10 mouse cellular contexts compared by ENCODE assay signal in genomic region chr8:121935341-121936294, GRCm38 (mm10). TPM values are rescaled to one million over a fixed set of nuclear protein-coding genes. Genes with fewer than 3 reads are reported as not detected.
DNase-seq lines count a peak whose midpoint lies in the region; ATAC-seq and TF ChIP-seq lines count a peak whose summit lies in the region.
"Had no signal": no experiment of that assay in that cellular context is flagged by ENCODE, and none has a peak within 500 bp of the region (broad histone marks: within the 10 kb centered on the region; RNA-seq: fewer than 3 reads in every experiment).

No protein-coding gene starts in this region.

- no peak for DNase-seq in heart, adult 2 months
- DNase-seq in heart, embryonic 10.5 days (ENCODE audit: low spot score): no peak
- peak; percentile 93 for DNase-seq in MN1 (ENCODE audit: low spot score)
- peak; percentile 30 for DNase-seq in embryonic facial prominence, embryonic 10.5 days (ENCODE audit: low spot score)
- DNase-seq in kidney, postnatal 4 days: peak; percentile 58 to 66
- no peak for DNase-seq in thymus, postnatal 10 days (ENCODE audit: low spot score in 2 of 2)

- H3K36me3 ChIP-seq in heart, adult 2 months (ENCODE audit: control insufficient read depth, insufficient read depth, low read length): no peaks in the 10 kb centered on the region
- H3K36me3 ChIP-seq in heart, embryonic 10.5 days: no peaks in the 10 kb centered on the region
- H3K36me3 ChIP-seq in embryonic facial prominence, embryonic 10.5 days (replicated peaks): no peaks in the 10 kb centered on the region
- H3K36me3 ChIP-seq in midbrain, embryonic 12.5 days: no peaks in the 10 kb centered on the region
- H3K36me3 ChIP-seq: stomach, embryonic 15.5 days had no signal

- no peak overlapping the region for H3K4me3 ChIP-seq in heart, adult 2 months
- H3K4me3 ChIP-seq in heart, embryonic 10.5 days: no peak overlapping the region
- H3K4me3 ChIP-seq in embryonic facial prominence, embryonic 10.5 days: no peak overlapping the region
- no peak overlapping the region for H3K4me3 ChIP-seq in midbrain, embryonic 12.5 days
- H3K4me3 ChIP-seq: stomach, embryonic 15.5 days had no signal

- H3K9ac ChIP-seq in heart, adult 2 months (ENCODE audit: low read depth, low read length): no peak overlapping the region
- H3K9ac ChIP-seq in midbrain, embryonic 12.5 days (replicated peaks): no peak overlapping the region; the same call in 1 of the 2 replicates
- H3K9ac ChIP-seq: stomach, embryonic 15.5 days had no signal

- H3K4me2 ChIP-seq in midbrain, embryonic 12.5 days (replicated peaks): no peak overlapping the region
- H3K4me2 ChIP-seq: stomach, embryonic 15.5 days had no signal

- no peaks in the 10 kb centered on the region; the same call in 1 of the 2 replicates for H3K4me1 ChIP-seq in heart, adult 2 months (ENCODE audit: control insufficient read depth, insufficient read depth, low read length)
- H3K4me1 ChIP-seq in heart, embryonic 10.5 days: peaks cover 23% of the 10 kb centered on the region
- peaks cover 15% of the 10 kb centered on the region for H3K4me1 ChIP-seq in embryonic facial prominence, embryonic 10.5 days
- H3K4me1 ChIP-seq in midbrain, embryonic 12.5 days: peaks cover 16% of the 10 kb centered on the region

- no peaks in the 10 kb centered on the region for H3K27me3 ChIP-seq in heart, adult 2 months (ENCODE audit: control insufficient read depth, insufficient read depth, low read length)
- H3K27me3 ChIP-seq in heart, embryonic 10.5 days (ENCODE audit: insufficient read depth, poor library complexity, severe bottlenecking): no peaks in the 10 kb centered on the region
- no peaks in the 10 kb centered on the region for H3K27me3 ChIP-seq in embryonic facial prominence, embryonic 10.5 days (replicated peaks; ENCODE audit: low read depth, poor library complexity, severe bottlenecking)
- no peaks in the 10 kb centered on the region for H3K27me3 ChIP-seq in midbrain, embryonic 12.5 days
- H3K27me3 ChIP-seq: stomach, embryonic 15.5 days had no signal

- WGBS in heart, adult 2 months: 58% methylated on average over 12 of the region's 12 CpGs
- 59% methylated on average over 12 of the region's 12 CpGs for WGBS in heart, embryonic 10.5 days
- 56% methylated on average over 12 of the region's 12 CpGs for WGBS in embryonic facial prominence, embryonic 10.5 days
- 43% methylated on average over 12 of the region's 12 CpGs for WGBS in midbrain, embryonic 12.5 days

- no peak overlapping the region for H3K27ac ChIP-seq in heart, adult 2 months
- H3K27ac ChIP-seq in heart, embryonic 10.5 days: no peak overlapping the region
- peak overlapping the region; percentile 52 for H3K27ac ChIP-seq in embryonic facial prominence, embryonic 10.5 days (replicated peaks)
- H3K27ac ChIP-seq in midbrain, embryonic 12.5 days (replicated peaks): peak overlapping the region; percentile 63
- H3K27ac ChIP-seq: stomach, embryonic 15.5 days had no signal

- no peaks in the 10 kb centered on the region for H3K79me2 ChIP-seq in heart, adult 2 months (replicated peaks; ENCODE audit: control insufficient read depth, insufficient read depth, low read length)

- TF ChIP-seq CTCF in heart, adult 2 months (IDR thresholded peaks at IDR 0.05): peak; percentile 45

- ATAC-seq in midbrain, embryonic 12.5 days (ENCODE audit: low FRiP score, low read depth): peak; percentile 89
- ATAC-seq in megakaryocyte, adult 5-6 weeks (ENCODE audit: poor library complexity, severe bottlenecking): no peak

- intact Hi-C loops in heart, adult 2 months (cut with DNase I): no loop called here

- no peak for TF ChIP-seq EP300 in heart, adult 2 months (IDR thresholded peaks at IDR 0.05; ENCODE audit: insufficient read depth, low read depth, low read length)

- TF ChIP-seq POLR2A in heart, adult 2 months (IDR thresholded peaks at IDR 0.05; ENCODE audit: insufficient read depth, low read depth, low read length): no peak

- no peaks in the 10 kb centered on the region for H3K9me3 ChIP-seq in heart, embryonic 10.5 days
- H3K9me3 ChIP-seq in embryonic facial prominence, embryonic 10.5 days: no peaks in the 10 kb centered on the region
- H3K9me3 ChIP-seq in midbrain, embryonic 12.5 days: no peaks in the 10 kb centered on the region
- H3K9me3 ChIP-seq: stomach, embryonic 15.5 days had no signal

RNA-seq across cellular contexts. Expression of gene Car5a, which starts 9.1 kb away (rescaled TPM):
- not detected for total RNA-seq in heart, adult 2 months (2021)
- not detected in 2 replicates for polyA plus RNA-seq in heart, adult 2 months (2012; rRNA removed)
- polyA plus RNA-seq in heart, embryonic 10.5 days (2016; fragmentation: Nextera tagmentation; extraction: Ambion mirVana): not detected in 2 replicates
- polyA plus RNA-seq in embryonic facial prominence, embryonic 10.5 days (2016; fragmentation: Nextera tagmentation; extraction: Ambion mirVana): not detected in 2 replicates
- 0.23 TPM in 1 of 2 replicates, not detected in the other for polyA plus RNA-seq in midbrain, embryonic 12.5 days (2016; fragmentation: Nextera tagmentation; extraction: Ambion mirVana)
- not detected in 2 replicates for total RNA-seq in megakaryocyte, adult 5-6 weeks (2015)
- not detected in 2 replicates for total RNA-seq in megakaryocyte, adult 5-6 weeks (2017)
- total RNA-seq: MEL had no signal

RNA-seq across cellular contexts. Expression of gene Banp, which starts 13.9 kb away (rescaled TPM):
- 10 to 100 TPM; 13.1 to 26.9 TPM for total RNA-seq in heart, adult 2 months (2021)
- polyA plus RNA-seq in heart, adult 2 months (2012; rRNA removed): 17.9 and 32.1 TPM in 2 replicates
- polyA plus RNA-seq in heart, embryonic 10.5 days (2016; fragmentation: Nextera tagmentation; extraction: Ambion mirVana): 35.8 and 58.5 TPM in 2 replicates
- polyA plus RNA-seq in embryonic facial prominence, embryonic 10.5 days (2016; fragmentation: Nextera tagmentation; extraction: Ambion mirVana): 55.2 and 64.8 TPM in 2 replicates
- polyA plus RNA-seq in midbrain, embryonic 12.5 days (2016; fragmentation: Nextera tagmentation; extraction: Ambion mirVana): 58.8 and 66.6 TPM in 2 replicates
- 8.1 and 9.2 TPM in 2 replicates for total RNA-seq in megakaryocyte, adult 5-6 weeks (2015)
- 21.3 and 28.7 TPM in 2 replicates for total RNA-seq in megakaryocyte, adult 5-6 weeks (2017)

RNA-seq across cellular contexts. Expression of gene Slc7a5, which starts 28.1 kb away (rescaled TPM):
- total RNA-seq in heart, adult 2 months (2021): 1 to 10 TPM; 3.1 to 4.6 TPM
- 5.0 and 5.2 TPM in 2 replicates for polyA plus RNA-seq in heart, adult 2 months (2012; rRNA removed)
- 18.7 and 20.9 TPM in 2 replicates for polyA plus RNA-seq in heart, embryonic 10.5 days (2016; fragmentation: Nextera tagmentation; extraction: Ambion mirVana)
- polyA plus RNA-seq in embryonic facial prominence, embryonic 10.5 days (2016; fragmentation: Nextera tagmentation; extraction: Ambion mirVana): 18.7 and 21.0 TPM in 2 replicates
- 37.6 and 37.9 TPM in 2 replicates for polyA plus RNA-seq in midbrain, embryonic 12.5 days (2016; fragmentation: Nextera tagmentation; extraction: Ambion mirVana)
- total RNA-seq in megakaryocyte, adult 5-6 weeks (2015): 8.7 and 9.3 TPM in 2 replicates
- 6.5 and 8.5 TPM in 2 replicates for total RNA-seq in megakaryocyte, adult 5-6 weeks (2017)

Comparison
In these comparisons a context has a peak if more than half of its experiments do, and no peak if none do; other contexts are left out.
1. DNase-seq: peak in MN1 (single experiment), embryonic facial prominence, embryonic 10.5 days (single experiment) and kidney, postnatal 4 days (2 of 2); none in heart, adult 2 months (0 of 2), heart, embryonic 10.5 days (single experiment) and thymus, postnatal 10 days (0 of 2).
2. H3K27ac ChIP-seq: peak in embryonic facial prominence, embryonic 10.5 days (single experiment) and midbrain, embryonic 12.5 days (single experiment); none in heart, adult 2 months (single experiment) and heart, embryonic 10.5 days (single experiment).